Mouse (Mus musculus) c-Kit-positive CD71-positive TER-119-positive erythroid progenitor cells, embryonic 14.5 days (primary cell): Measurements from ENCODE around the gene Pigh.

Experiments used
- DNase-seq: peaks from one replicate; pipeline ENCODE4 v3.0.0-alpha.2; 2013; ENCODE audit warnings: low spot score

Pigh gene

DNA sequence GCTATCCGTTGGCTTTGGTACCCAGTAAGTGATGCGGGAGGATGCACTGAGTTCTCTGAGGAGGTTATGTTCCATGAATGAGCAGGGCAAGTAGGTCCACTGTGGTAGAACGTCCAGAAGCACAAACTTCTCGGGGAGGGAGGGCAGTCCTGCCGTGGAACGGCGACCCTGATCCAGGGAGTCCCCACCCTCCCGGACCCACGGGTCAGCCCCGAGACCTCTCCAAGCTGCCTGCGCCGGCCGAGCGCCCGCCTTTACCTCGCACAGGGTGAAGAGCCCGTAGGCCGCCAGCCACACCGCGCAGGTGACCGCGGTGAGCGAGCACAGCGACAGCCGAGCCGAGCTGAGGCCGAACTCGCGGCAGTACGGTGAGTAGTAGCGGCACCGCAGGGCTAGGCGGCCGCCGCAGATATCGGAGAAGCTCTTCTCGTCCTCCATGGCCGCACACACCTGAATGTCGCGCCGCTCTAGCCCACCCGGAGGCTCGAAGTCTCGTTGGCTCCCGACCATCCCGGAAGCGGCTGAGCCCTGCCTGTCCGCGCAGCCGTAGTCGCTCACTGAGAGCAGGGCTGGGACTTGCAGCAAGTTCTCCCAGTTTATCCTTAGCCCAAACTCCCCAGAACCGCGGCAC is at the start of gene Pigh:
TSS of gene Pigh (minus strand) at position 470 of the 631 bp plus-strand sequence.
- peak; percentile 81 for DNase-seq

DNA sequence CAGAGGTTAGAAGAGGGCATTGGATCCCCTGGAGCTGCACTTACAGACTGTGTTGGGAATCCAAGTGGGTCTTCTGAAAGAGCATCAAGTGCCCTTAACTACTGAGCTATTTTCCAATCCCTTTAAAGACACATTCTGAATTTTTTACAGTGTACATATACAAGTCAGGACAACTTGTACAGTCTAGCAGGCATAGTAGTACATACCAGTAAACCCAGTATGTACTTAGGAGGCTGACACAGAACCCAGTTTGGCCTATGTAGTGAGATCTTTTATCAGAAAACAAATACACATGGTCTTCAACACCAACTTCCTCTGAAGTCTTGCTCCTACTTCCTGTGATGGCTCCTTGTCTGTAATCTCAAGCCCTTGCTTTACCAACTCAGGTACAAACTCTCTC is 49.5 kb upstream of the Pigh start:
- DNase-seq, result no peak

DNA sequence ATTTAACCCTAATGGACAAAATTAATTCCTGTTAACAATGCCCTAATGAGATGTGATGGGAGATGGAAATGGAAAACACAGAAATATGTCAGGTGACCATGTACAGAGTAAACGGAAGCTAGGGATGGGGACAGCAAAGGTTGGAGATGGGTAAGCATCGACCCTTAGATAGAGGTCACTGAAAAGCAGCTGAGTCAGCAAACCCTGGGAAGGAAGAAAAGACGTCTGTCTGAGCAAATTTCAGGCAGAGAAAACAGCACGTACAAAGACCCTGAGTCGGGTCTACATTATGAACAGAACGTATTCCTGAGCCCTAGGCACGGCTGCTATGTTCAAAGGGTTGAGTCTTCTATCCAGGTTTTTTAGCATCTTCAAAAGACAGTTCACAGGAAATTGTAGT is 47.5 kb upstream of the Pigh start:
- no peak for DNase-seq

DNA sequence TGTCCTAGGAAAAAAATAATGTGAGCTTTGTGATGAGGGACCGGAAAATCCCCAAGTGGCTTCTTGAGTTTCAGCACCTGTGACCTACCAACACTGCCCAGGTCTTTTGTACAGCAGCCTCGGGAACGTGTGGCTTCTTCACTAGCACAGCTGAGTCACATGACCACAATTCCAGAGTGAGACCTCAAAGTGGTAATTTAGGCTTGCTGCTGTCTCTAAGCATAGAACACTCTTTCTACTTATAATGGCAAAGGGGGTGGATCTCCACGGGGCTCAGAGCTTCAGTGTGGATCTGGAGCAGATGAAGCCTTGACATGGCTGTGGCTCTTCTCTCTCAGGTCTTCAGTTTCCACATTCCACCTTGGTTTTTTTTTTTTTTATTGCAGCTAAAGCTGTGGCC is 45.7 kb upstream of the Pigh start:
- no peak for DNase-seq

DNA sequence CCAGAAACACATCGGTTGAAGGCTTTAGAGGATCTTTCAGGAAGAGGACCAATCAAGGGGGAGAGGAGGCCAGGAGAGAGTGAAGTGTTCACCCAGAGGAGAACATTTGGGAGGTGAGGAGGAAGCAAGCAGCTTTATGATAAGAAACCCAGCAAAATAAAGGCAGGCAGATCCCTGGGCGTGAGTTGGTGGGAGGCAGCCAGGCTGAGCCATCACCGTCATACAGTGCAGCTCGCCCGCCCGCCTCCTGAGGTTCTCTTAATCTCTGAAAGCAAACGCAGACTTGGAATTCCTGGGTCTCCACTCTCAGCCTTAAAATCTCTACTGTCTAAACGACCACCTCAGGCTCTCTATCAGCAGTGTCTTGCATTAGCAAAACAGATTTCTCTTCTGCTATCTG is 45.2 kb upstream of the Pigh start:
- no peak for DNase-seq

DNA sequence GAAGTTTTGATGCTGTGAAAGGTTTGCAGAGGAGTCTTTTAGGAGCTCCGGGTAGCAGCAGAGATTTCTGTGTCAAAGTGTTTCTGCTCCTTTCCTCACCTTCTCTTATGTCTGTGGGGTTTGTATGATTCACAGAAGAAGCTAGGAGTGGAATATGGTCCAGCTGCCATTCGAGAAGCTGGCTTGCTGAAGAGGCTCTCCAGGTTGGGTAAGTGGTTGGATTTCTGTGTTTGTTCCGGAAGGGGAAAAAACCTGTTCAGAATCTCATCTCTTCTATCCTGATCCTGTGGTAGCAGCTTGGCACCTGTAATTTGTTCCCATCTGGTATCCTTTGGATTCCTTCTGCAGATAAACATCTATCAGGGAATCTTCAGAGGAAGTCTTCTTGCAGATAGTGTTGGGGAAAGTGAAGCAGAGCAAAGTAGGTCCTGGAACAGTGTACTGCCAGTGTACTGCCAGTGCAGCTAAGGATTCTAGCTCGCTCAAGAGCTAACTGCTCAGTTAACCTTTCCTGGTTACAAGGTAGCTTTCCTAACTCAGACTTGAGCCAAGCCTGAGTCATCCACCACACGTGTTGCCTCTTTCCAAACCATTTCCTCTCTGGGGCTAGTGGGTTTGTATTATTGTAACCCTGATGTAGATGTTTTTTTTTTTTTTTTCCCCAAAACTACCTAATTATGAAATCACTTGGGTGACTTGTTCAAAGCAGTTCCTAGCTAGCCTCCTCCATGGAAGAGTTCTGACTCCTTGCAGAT is 42.4 kb upstream of the Pigh start:
- no peak for DNase-seq

DNA sequence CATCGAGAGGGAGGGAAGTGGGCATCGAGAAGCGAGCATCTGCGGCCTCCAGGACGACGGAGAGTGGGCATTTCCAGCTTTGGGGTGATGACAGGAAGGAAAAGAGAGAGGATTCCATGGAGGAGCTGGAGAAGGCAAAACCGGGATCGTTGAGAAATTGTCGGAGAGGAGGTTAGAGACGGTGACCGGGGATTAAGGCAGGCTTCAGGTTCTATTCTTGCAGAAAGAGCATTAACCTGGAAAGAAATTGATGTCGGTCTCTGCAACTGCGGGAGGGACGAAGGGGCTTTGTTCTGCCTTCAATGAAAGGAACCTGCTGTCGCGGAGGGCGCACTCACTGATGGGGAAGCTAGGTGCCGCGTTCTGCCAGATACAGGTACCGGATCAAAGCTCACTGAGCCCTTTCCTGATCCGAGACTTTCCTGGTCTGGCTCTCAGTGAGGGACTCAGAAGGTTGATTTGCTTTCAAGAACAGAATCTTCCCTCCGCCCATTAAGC is 41.8 kb upstream of the Pigh start:
- DNase-seq, result no peak

DNA sequence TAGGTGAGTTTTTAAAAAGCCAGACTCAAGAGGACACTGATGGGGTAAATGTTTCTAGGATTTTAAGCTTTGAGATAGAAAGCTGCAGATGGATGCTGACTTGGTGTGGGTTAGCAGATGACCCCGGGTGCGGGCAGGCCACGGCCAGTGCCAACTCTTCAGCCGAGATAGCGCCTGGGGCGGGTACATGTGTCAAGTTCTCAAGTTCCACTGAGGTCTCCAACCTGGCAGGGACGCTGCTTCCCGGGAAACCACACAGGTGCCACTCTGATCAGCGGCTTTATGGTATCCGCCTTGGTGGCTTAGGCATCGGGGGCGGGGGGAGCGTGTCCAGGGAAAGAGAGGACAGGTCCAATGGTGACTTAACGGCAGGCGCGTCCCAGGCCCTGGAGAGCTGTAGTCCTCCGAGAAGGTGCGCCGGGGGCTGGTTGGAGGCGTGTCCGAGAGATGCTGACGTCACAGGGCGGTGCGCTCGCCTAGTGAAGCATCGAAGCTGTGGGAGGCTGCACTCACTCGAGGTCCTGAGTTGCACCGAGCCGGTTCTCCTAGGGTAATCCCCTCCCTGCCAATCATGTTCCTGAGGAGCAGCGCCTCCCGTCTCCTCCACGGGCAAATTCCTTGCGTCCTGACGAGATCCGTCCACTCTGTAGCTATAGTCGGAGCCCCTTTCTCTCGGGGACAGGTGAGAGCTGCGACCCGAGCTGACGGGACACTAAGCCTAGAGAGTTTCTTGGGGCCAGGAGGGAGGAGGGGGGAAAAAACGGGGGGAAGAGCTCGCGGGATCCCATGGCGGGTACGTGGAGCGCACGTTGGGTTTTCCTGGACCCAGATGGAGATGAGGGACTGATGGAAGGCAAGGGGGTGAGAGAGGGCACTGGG is 41.1 kb upstream of the Pigh start, which contains the start of gene Arg2:
TSS of gene Arg2 (plus strand) at position 479 of the 879 bp plus-strand sequence.
- peak; percentile 49 for DNase-seq

DNA sequence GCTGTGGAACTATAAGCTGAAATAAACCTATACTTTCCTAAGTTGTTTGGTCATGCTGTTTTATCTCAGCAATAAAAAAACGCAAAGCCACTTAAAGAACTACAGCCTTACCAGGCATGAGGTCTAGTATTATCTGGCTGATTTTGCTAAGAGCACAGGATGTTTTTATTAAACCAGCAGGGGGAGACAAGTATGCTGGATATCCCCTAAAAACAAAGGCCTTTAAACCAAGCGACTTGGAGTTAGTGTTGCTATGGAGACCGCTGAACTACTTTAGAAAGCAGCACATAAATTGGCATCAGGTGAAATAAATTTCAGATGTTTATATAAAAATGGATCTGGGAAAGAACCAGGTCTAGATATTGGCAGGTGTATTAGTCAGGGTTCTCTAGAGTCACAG is 33.4 kb upstream of the Pigh start:
- DNase-seq, result no peak

DNA sequence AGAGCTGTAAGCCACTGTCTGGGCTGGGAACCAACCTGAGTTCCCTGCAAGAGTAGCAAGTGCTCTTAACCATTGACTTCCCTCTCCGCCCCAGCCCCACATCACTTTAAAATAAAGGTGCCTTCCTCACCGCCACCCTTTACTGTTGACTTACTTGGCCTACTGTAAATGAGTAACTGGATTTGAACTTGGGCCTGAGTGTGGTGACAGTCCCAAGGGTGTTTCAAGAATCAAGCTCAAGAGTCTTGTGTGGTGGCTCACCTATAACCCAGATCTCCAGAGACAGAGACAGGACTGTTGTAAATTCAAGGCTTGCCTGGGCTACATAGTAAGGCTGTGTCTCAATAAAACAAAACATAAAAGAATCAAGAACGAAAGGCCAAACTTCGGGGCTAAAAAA is 29.5 kb upstream of the Pigh start:
- no peak for DNase-seq

DNA sequence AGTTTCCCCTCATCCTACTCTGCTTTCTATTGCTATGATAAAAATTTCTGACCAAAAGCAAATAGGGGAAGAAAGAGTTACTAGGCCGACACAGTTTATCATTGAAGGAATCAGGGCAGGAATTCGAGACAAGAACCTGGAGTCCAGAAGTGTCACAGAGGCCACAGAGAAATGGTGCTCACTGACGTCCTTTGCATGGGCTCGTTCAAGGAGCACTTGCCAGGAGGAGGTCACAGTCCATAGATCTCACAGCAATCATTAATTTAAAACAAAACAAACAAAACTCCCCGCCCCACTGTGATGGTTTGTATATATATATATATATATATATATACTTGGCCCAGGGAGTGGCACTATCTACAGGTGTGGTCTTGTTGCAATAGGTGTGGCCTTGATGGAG is 15.9 kb upstream of the Pigh start:
- DNase-seq, result no peak

DNA sequence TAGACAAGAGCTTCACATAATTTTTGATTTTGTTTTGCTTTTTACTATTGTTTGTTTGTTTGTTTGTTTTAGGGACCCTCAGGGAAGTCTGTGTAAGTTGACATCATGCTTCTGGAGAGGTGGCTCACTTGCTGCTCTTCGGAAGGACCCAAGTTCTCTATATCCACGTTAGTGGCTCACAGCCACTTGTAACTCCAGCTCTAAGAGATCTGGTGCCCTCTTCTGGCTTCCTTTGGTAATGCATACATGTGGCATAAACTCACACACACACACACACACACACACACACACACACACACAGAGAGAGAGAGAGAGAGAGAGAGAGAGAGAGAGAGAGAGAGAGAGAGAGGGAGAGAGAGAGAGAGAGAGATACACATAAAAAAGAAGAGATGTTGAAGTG is 15.1 kb upstream of the Pigh start:
- no peak for DNase-seq

DNA sequence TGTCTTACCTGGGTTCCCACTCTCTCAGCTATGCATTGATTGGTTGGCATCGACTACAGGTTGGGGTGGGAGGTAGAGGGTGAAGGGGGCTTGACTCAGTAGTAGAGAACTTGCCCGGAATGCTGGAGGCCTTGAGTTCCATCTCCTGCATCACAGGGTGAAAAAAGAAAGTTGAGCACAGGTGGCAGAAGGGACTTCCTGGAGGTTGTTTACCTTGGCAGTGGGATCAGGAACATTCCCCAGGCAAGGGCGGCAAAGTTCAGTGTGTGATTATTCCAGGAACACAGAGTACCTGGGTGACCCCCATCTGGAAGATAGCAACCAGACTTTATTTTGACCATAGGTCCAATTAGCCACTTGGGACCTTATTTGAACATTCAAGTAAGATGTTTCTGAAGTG is 14.3 kb upstream of the Pigh start:
- DNase-seq, result no peak

DNA sequence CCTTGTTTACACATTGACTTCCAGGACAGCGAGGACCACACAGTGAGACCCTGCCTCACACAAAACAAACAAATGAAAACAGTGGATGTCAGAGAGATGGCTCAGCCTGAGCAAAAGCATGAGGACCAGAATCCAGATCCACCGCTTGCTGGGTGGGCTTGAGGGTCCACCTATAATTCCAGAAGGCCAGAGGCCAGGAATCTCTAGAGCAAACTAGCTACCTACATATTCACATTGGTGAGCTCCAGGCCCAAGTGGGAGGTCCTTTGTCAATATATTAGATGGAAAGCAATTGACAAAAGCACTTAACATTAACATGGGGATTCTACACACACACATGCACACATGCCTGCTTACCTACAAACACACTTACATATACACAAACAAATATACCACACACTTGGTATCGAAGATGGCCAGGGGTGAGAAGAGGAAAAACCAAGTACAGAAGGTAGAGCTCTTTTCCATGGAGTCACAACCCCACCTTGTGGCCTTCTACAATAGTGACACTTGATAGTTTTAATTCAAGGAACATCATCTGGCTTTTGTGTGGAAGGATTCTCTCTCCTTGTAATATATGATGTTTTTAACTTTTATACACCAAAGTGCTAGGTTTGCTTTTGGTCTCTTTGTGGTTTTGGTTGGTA is 7.8 kb upstream of the Pigh start:
- DNase-seq, result peak; percentile 18

DNA sequence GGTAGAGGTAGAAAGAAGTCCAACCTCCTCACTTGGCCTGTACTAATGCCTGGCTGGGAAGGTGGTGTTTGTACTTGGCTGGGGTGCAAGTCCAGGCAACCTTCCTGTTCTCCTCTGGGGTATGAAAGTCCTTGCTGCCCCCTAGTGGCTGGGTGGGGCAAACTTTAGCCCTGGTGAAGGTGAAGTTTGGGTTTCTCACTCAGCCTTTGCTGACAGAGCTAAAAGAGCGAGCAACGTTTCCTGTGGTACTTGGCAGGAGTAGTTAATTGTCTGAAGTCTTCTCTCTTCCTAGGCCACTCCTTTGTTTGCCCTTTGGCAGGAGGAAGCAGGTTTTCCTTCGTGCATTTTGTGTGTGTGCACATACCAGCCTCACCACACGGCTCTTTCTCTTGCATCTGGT is 3.1 kb upstream of the Pigh start:
- peak; percentile 50 for DNase-seq

DNA sequence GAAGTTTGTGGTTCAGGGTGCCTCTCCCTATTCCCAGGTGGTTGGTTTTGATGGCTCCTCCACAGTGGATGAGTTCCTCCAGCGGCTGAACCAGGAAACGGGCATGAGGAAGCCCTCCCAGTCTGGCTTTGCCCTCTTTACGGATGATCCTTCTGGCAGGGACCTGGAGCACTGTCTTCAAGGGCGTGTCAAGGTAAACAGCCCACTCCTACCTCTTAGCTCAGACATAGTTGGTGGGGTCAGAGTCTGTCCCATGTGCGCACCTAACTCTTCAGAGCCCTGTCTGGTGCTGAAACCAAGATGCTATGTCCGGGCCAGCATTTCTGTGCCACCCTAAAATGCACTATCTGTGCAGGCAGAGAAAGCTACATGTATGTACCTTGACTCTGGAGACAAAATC is 16.1 kb downstream of the Pigh start:
- no peak for DNase-seq

DNA sequence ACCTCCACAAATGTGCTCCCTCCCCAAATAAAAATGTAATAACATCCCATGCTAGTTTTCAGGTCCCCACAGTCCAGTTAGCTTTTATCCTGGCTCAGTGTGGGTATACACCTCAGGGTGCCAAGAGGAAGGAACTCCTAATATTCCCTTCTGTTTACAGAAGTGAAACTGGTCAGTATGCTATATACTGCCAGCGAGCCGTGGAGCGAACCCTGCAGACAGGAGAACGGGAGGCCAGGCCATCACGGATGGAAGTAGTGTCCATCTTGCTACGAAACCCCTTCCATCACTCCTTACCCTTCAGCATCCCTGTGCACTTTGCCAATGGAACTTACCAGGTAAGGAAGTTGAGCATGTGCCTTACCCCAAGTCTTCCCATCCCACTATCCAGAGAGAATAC is 16.9 kb downstream of the Pigh start:
- DNase-seq, result no peak

DNA sequence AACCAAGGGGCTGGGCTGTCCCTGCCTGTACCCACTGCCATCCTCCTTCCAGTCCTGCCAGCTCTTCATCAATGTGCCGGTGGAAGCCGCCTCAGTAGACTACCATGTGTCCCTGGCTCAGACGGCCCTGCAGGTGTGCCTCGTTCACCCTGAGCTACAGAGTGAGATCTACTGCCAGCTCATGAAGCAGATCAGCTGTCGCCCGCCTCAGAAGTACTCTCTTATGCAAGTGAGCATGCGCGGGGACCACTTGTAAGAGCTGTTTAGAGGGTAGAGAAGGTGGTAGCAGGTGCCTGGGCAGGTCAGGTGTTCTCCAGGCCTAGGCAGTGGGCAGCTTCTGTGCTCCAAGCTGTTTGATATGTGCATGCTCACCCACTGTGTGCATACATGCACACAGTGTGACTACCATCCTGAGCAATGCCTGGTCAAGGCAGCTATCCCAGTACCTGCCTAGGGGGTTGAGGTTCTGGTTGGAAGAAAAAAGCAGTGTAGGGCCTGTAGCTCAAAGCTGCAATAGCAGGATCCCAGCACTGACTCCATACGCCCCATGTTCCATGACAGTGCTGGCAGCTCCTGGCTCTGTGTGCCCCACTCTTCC is 18.6 kb downstream of the Pigh start:
- DNase-seq, result no peak

DNA sequence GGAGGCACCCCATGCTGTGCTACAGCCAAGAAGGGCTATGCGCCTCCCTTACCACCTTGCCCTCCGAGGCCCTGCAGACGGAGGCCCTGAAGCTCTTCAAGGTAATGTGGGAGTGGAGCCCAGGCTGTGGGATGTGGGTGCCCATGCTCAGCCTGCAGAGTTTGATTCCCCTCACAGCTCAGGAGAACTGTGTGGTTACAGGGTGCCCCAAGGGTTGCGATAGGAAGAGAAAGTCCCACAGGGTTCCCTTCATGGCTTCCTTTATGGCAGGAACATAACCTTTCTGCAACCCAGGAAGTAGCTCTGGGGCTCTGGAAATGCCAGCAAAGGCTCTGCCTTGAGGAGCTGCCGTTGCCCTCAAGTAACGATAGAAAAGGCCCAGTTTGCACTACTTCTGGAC is 19.5 kb downstream of the Pigh start:
- no peak for DNase-seq

DNA sequence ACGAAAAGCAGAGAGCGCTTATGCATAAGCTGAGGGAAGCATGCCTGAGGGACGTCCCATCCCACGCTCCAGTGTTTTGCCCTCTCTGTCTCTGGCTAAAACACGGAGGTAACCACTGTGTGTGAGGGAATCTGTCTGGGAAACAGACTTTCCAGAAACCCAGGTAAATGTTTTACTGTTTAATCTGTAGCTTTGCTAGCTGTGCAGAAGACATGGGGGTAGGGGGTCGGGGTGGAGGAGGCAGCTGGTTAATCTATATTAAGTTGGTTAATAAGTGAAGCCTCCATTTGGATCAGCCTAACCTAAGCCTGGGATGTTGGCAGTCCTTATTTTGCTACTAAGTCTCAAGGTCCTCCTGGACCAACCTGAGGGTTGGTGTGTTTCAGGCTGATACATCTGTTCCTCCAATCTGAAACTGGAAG is 20.3 kb downstream of the Pigh start:
- no peak for DNase-seq

DNA sequence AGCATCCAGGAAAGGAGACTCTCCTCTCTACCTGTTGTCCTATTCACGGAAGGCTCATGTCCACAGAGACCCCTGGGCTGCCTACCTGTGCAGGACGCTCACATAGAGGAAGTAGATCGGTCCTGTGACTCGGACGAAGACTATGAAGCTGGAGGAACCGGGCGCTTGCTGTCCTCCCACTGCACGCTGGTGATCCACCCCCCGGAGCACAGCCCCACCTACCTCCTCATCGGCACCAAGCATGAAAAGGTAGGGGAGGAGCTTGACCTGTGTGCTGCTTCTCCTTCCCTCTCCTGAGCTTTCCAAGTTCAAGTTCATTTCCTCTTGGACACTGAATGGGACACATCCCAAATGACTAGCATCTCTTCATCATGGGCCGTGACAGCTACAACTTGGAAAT is 21.1 kb downstream of the Pigh start:
- DNase-seq, result no peak

DNA sequence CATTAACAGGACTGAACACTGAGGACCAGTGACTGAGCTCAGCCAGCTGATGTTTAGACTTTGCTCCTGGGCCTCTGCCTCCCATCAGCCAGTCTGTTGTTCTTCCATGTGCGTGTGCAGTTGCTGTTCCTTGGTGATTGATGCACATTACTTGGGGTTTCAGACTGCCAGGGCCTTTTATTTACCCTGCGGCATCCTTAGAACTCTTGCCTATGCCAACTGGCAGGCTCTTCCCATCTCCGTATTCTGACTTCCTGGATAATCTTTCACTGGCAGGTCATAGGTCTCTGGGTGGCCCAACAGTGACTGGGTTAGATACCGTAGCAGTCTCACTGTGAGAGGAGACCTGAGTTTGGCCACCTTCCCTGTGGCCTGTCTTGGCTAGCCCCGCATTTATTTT is 21.9 kb downstream of the Pigh start:
- DNase-seq, result no peak
